29 mouse cellular contexts compared by ENCODE assay signal in the genomic region with DNA sequence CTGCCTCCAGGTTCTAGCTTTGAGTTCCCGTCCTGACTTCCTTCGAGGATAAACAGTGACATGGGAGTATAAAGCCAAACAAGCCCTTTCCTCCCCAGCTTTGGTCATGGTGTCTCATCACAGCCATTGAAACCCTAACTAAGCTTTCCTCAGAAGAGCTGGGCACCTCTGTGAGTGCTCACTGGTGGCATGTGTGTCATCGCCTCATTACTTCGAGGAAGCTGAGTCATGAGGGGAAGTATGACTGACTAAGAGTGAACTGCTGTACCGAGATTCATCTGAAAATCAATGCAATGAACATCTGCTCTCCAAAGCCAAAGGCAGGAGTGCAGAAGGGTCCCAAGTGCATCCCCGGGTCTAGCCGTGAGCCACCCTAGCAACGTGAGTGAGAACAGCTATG. TPM values are rescaled to one million over a fixed set of nuclear protein-coding genes. Genes with fewer than 3 reads are reported as not detected.
"Had no signal": no experiment of that assay in that cellular context is flagged by ENCODE, and none has a peak within 500 bp of the region (broad histone marks: within the 10 kb centered on the region; RNA-seq: fewer than 3 reads in every experiment).

No protein-coding gene starts in this region.

- H3K4me2 ChIP-seq: heart, embryonic 11.5 days; heart, embryonic 13.5 days; heart, embryonic 15.5 days; hindbrain, embryonic 12.5 days; hindbrain, embryonic 14.5 days; intestine, embryonic 15.5 days; limb, embryonic 13.5 days; limb, embryonic 15.5 days; liver, embryonic 12.5 days had no signal

- H3K4me1 ChIP-seq: heart, embryonic 13.5 days; heart, embryonic 15.5 days; hindbrain, embryonic 12.5 days; intestine, embryonic 15.5 days; limb, embryonic 13.5 days; limb, embryonic 15.5 days; liver, embryonic 12.5 days had no signal

- H3K27me3 ChIP-seq: heart, embryonic 13.5 days; heart, embryonic 15.5 days; hindbrain, embryonic 12.5 days; intestine, embryonic 15.5 days; limb, embryonic 13.5 days; limb, embryonic 15.5 days; liver, embryonic 12.5 days had no signal

- ATAC-seq: hindbrain, embryonic 16.5 days; inflammation-experienced regulatory T-cells, adult 6 months; intestine, embryonic 15.5 days; intestine, postnatal 0 days; liver, embryonic 12.5 days had no signal

- H3K4me3 ChIP-seq: heart, adult 2 months; heart, embryonic 13.5 days; heart, embryonic 15.5 days; hindbrain, embryonic 12.5 days; intestine, embryonic 15.5 days; limb, embryonic 13.5 days; limb, embryonic 15.5 days; liver, embryonic 12.5 days had no signal

- H3K27ac ChIP-seq: heart, adult 2 months; heart, embryonic 13.5 days; heart, embryonic 15.5 days; hindbrain, embryonic 12.5 days; hindbrain, embryonic 14.5 days; intestine, embryonic 15.5 days; limb, embryonic 13.5 days; limb, embryonic 15.5 days; liver, embryonic 12.5 days; liver, embryonic 14.5 days had no signal

- H3K9me3 ChIP-seq: heart, embryonic 15.5 days; hindbrain, embryonic 12.5 days; intestine, embryonic 15.5 days; limb, embryonic 13.5 days; limb, embryonic 15.5 days; liver, embryonic 12.5 days had no signal

- H3K36me3 ChIP-seq: heart, embryonic 13.5 days; heart, embryonic 15.5 days; hindbrain, embryonic 12.5 days; intestine, embryonic 15.5 days; limb, embryonic 13.5 days; limb, embryonic 15.5 days; liver, embryonic 12.5 days had no signal

- H3K9ac ChIP-seq: heart, embryonic 13.5 days; heart, embryonic 15.5 days; hindbrain, embryonic 12.5 days; hindbrain, embryonic 14.5 days; intestine, embryonic 15.5 days; limb, embryonic 13.5 days; limb, embryonic 15.5 days; liver, embryonic 12.5 days; liver, embryonic 14.5 days had no signal

- DNase-seq: gastrocnemius, postnatal 14 days; gastrocnemius, postnatal 36 days; heart, adult 2 months; heart, postnatal 14 days; heart, postnatal 36 days; kidney, adult 18-20 months; kidney, adult 8-10 months; kidney, postnatal 10 days; kidney, postnatal 25 days; kidney, postnatal 4 days; layer of hippocampus, adult 9-11 months; layer of hippocampus, postnatal 36 days; left cerebral cortex, postnatal 4 days had no signal

RNA-seq across cellular contexts. Expression of gene Shc3, which starts 29.4 kb away (rescaled TPM):
- total RNA-seq: hematopoietic stem cell, adult 5-6 weeks had no signal
- polyA plus RNA-seq: inflammation-experienced regulatory T-cells, adult 6 months; liver, adult 2 months; liver, embryonic 12.5 days; liver, embryonic 16.5 days had no signal
